Mouse (Mus musculus) embryo, embryonic 11.5 days (tissue): Measurements from ENCODE around the gene Ppm1m.

Experiments
- DNase-seq: peaks from one replicate; pipeline ENCODE4 v3.0.0-alpha.2; 2012; ENCODE audit warnings: low read depth, low spot score

The Ppm1m gene

DNA sequence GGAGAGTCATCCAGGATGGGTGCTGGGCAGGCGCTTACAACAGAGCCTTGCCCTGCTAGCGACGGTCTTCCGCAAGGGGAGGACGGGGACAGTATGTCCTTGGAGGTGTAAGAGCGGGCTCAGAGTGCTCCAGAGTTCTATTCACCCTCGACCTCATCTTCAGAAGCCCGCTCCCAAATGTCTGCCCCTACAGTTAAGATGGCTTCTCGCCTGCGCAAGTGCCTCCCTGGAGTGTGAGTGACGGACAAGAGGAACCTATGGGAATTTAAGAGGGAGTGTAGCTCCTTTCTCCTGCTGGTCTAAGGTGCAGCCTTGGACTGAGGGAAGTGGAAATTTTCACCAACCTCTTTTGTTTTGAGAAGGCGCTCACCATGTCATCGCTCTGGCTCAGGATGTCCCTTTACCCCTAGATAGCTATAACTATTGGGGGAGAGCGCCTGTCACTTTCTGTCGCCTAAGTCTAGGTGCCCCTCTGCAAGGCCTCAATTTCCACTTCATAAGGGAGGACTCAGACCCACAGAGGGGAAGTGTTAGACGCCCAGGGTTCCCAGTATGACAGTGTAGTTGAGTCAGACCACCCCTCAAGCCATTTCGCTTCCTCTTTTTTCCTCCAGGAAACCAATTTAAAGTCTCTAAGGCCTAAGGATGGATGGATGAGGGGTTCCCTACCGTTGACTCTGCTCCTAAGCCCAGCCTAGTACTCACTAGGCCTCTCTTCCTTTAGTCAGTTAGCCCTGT, at the start of gene Ppm1m:
Gene Ppm1m, minus strand, starts transcription at position 212 of the 738 bp plus-strand sequence.
- no peak for DNase-seq

DNA sequence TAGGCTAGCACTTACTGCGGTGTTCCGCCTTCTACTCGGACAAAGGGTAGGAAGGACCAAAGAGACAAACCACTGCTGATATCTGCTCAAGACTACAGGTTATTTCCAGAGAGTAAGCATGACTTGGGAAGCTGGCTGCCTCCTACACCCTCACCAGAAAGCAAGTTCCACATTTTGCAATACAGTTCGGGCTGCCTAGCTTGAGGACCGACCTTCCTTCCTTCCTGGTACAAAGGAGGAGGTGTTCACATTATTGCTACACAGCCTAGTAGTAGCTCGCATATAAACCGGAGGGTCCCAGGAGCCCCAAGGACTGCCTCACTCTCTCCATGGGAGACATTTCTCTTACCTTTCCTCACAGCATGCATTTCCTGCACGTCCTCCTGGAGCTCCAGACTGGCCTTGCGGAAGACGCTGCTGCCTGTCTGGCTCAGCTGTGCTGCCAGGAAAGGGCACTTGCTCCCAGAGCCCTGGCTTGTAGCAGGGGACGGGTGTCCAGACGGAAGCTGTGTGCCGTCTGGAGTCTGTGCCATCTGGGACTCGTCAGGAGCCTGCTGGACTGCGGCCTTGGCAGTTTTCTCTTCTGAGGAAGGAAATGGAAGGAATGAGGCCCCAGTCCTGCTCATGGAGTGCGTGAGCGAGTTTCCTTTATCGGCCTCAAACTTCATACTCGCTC, 43.4 kb upstream of the Ppm1m start:
- DNase-seq = no peak

DNA sequence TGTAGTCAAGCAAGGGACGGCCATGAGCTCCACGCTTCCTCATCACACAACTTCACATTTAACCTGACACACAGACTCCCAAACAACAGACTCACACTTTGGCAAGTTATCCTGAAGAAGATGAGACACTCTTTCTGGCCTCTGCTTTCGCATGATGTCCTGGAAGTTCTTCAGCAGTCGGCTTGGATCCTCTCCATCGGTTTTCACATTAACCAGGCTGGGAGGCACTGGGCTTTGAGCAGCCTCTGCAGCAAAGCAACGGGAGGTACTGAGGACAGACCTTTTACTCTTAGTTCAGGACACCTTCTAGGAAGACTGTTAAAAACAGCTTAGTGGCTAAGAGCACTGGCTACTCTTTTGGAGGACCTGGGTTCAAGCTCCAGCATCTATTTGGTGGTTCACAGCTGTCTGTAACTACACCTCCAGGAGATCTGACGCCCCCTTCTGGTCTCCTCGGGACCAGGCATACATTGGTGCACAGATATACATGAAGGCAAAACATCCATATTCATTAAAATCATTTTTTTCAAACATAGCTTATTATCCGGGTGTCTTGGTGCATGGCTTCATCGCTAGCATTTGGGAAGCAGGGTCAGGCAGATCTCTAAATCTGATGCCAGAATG, 42.1 kb upstream of the Ppm1m start:
- no peak for DNase-seq

DNA sequence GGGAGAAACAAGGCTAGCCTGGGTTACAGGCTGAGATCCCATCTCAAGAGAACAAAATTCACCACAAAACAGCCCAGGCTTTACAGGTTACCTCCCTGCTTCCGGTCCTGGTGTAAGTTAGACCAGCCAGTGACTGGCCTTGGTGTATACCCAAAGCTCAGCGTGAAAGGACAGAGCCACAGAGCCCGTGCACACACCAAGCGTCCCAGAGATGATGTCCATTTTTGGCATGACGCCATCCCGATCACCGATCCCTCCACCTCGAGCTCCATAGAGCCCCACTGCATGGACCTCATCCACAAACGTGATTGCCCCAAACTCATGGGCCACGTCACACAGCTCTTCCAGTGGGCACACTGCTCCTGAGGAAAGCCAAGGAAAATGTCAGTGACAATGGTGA, 38.3 kb upstream of the Ppm1m start:
- no peak for DNase-seq

DNA sequence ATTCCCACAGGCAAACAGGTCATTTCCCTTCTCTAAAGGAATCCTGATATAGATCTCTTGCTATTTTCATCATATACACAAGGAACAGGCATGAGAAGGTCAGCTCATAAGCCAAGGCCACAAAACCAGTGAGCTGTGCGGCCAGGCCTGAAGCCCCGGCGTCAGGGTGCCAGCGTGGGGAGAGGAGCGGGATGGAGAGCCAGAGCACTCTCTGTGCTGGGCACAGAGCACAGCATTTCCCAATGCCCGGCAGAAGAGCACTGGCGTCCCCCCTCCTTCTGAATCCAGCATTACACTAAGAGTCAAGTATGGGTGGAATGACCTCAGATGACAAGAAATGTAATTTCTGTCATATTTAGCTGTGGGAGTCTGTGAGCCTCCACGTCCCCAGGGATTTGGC, 37.9 kb upstream of the Ppm1m start:
- DNase-seq = no peak

DNA sequence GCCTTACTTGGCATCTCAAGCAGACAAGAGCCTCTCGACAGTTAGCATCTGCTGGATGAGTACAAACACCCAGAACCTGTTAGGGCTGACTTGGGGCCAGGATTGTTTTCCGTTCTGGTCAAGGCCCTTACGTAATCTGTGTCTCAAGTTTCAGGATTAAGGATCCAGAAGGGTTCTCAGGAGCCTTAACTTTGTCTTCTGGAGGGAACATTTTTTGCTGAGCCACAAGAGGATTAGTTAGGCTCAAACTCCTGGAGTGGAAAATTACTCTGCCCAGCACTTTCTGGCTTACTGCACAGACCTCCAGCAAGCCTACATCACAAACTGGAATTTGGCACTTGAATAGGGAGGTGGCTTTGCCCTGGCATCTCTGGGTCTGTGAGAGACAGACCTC, 37.3 kb upstream of the Ppm1m start:
- no peak for DNase-seq

DNA sequence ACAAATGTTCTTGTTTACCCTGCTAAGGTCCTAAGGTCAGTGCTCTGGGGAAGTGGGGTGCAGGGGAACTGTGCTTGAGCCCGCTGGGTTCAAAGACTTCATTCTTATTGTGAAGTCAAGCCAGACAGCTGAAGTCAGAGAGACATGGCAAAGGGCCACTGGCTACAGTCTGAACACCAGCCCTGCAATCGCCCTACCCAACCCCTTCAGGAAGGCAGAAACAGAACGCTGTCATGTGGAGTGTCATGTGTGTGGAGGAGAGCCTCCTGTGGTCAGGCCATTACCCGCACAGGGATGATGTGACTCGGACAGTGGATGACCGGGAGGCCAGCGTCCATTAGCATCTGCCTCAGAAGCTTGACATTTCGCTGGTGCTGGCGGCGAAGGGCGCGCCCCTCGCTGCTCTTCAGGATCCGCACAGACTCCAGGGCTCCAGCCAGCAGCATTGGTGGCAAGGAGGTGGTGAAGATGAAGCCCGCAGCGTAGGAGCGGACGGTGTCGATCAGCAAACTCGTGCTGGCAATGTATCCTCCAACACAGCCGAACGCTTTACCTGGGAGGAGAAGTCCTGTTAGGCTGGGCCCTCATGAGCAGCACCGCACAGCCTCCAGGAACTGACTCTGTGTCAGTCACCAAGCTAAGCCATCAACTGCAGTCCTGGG, 36.7 kb upstream of the Ppm1m start:
- DNase-seq = no peak

DNA sequence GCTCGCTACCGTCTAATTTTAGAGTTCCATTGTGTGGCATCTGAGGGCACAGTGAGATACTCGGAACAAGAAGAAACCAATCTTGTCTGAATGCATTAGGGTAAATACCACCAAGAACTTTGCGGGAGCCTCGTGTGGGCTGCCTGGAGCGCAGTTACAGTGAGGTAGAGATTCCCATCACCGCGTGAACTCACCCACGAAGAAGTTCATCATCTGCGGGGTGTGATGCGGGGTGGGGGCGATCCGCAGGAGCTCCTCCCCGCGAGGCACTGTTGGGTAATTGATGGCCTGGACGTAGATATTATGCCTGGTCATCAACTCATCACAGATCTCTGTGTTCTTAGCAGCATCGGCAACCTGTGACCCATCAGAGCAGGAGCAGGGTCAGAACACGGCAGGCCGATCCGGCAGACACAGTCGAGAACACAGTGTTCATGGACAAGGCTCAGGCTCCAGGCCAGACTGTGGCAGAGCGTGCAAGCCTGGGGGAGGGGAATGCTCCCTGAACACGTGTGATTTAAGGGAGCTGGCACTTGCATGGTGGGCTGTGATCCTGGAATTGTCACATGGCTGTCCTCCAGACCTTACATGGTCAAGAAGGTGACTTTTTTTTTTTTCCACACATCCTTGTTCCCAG, 35.8 kb upstream of the Ppm1m start:
- DNase-seq = no peak

DNA sequence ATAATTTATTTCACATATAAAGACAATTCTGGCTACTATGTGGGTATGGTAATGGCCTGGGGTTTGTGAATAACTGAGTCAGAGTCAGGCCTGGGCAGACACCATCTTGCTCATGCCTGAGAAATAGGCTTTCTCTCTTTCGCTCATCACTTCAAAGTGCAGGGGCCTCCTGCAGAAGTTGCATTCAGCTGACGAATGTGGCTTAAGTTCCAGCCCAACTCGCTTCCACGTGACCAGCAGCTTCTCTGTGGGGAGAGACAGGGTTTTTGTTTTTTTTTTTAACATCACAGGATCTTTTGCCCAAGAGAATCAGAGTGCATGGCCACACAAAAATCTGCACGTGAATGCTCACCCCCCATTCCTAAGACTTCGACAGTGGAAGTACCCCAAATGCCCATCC, 34.4 kb upstream of the Ppm1m start:
- no peak for DNase-seq

DNA sequence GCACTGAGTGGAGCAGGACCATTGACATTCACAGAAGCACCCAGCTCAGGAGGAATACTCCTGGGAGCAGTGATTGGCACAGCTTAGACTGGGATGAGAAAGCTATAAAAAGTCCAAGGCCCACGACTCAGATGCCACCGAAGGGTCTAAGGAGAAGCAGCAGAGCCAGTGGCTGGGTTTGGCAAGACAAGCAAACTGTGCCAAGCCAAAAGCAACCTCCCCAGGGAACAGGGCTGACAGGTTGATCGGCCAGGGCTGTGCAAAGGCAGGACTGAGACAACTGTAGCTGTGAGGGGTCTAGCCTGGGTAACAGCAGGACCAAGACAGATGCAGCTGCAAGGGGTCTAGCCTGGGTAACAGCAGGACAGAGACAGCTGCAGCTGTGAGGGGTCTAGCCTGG, 33.4 kb upstream of the Ppm1m start:
- DNase-seq = no peak

DNA sequence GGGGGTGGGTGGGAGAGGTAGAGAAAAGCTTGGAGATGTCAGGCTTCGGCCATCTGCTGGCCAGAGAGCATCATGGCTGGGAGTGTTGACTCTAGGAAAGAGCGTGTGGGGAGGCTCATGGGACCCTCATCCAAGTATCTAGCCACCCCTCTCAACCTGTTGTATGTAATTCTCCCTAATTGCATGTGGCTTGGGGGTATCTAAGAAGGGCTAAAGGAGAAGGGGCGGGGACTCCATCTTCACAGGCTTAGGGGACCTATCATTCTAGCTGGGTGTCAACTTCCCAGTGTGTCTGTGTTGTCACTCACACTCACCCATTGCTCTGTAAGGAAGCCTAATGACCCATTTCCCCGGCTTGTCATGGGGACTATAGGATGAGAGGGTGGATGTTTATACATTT, 32.3 kb upstream of the Ppm1m start:
- no peak for DNase-seq

DNA sequence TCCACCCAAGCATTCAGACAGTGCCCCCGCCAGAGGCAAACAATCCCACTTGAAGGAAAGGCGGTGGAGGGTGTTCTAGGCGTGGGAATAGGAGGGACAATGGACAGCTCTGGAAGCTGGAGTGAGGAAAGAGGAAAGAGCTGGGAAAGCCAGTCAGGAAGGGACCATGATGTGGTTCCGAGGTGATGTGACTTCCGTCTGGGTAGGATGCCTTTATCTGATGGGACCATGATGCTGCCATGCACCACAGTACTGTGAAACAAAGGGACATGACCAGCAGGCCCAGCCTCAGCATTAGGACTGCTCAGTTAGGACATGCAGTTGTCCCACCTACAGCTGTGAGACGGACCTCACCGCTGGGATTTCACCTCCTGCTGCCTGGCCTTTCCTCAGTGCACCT, 31.7 kb upstream of the Ppm1m start:
- no peak for DNase-seq

DNA sequence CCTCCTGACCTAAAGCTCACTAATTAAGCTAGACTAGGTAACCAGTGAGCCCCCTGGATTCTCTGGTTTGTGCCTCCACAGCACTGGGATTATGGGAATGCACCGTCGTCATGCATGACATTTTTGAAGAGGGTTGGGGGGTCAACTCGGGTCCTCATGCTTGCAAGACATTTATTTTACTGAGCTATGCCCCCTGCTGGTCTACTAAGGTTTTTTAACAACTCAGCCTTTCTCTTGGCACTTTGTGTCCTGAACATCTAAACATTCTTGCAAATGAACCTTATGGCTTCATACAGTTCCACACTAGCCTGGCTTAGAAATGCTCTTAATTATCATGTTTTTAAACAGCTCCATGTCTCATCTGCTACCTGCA, 31.2 kb upstream of the Ppm1m start:
- no peak for DNase-seq

DNA sequence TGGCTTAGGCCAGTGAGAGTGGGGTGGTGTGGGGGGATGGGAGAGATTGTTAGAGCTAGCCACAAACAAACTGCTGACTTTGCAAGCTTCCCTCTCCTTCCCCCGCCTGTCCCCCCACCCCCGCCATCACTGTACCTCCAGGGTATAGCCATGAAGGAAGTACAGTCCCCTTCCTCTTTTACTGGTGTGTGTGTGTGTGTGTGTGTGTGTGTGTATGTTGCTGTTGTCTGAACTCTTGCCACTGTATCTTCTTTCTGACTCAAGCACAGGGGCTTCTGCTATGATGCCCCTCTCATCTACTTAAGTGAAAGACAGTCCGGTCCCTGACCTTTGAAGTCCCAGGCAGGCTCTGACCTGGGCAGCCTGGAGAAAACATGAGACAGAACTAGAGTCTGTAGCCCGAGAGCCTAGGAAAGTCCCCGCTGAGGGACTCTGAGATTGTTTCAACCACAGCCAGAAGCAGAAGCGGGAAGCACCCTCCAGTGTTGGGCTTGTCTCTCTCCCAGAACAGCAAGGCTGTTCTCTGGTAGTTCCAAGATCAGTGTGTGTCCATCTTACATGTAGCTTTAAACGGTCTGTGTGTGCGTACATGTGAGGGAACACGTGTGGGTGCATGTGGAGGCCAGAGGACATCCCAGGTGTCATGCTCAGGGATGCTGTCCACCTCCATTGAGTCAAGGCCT, 30.6 kb upstream of the Ppm1m start:
- no peak for DNase-seq

DNA sequence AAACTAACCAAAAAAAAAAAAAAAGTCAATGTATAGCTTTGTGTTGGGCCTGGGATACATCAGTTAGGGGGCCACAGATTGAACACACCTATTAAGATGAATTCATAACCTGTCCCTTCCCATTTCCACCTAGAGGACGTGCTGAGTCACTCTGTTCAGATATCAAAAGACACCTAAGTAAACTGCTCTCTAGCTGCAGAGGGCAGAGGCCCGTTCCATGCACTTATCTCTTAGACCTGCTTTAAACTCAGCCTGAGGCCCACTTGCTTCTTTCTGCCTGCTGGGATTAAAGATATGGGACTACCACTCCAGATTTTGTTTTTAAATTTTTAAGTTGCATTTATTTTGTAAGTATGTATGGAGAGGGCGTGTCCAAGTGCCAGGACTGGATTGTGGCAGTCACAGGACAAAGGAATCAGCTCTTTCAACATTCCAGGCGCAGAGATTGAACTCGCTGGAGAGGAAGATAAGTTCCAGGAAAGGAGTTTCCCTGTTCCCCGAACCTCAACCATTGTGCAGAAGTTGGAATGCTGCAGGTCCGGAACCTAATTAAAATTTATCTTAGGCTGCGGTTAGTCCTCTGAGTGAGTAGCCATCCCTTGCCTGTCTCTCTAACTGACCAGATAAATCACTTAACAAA, 28.4 kb upstream of the Ppm1m start:
- no peak for DNase-seq

DNA sequence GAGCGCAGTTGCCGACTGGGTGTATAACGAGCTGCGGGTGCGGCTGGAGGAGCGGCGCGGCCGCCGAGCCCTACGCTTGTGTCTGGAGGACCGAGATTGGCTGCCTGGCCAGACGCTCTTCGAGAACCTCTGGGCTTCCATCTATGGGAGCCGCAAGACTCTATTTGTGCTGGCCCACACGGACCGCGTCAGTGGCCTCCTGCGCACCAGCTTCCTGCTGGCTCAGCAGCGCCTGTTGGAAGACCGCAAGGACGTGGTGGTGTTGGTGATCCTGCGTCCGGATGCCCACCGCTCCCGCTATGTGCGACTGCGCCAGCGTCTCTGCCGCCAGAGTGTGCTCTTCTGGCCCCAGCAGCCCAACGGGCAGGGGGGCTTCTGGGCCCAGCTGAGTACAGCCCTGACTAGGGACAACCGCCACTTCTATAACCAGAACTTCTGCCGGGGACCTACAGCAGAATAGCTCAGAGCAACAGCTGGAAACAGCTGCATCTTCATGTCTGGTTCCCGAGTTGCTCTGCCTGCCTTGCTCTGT, 26.7 kb upstream of the Ppm1m start:
- no peak for DNase-seq

DNA sequence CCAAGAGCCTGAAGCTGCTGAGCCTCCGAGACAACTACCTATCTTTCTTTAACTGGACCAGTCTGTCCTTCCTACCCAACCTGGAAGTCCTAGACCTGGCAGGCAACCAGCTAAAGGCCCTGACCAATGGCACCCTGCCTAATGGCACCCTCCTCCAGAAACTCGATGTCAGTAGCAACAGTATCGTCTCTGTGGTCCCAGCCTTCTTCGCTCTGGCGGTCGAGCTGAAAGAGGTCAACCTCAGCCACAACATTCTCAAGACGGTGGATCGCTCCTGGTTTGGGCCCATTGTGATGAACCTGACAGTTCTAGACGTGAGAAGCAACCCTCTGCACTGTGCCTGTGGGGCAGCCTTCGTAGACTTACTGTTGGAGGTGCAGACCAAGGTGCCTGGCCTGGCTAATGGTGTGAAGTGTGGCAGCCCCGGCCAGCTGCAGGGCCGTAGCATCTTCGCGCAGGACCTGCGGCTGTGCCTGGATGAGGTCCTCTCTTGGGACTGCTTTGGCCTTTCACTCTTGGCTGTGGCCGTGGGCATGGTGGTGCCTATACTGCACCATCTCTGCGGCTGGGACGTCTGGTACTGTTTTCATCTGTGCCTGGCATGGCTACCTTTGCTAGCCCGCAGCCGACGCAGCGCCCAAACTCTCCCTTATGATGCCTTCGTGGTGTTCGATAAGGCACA, 26.1 kb upstream of the Ppm1m start:
- no peak for DNase-seq

DNA sequence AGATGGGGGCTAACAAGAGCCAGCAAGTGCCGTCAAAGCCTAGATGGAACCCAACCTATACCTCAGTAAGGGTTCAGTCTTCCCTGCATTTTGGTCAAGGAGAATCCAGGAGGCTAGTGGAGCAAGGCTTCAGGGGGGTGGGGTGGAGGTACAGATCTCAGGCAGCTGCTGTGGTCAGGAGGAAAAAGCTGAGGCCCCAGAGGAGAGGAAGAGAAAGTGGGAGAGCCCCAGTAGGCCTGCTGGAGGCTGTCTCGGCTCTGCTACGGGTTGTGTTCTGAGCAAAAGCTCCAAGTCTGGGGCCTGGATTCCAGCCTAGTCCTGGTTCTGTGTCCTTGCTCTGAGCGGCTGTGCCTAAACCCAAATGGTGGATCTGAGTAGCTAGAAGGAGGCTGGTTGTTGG, 23.4 kb upstream of the Ppm1m start:
- DNase-seq = no peak

DNA sequence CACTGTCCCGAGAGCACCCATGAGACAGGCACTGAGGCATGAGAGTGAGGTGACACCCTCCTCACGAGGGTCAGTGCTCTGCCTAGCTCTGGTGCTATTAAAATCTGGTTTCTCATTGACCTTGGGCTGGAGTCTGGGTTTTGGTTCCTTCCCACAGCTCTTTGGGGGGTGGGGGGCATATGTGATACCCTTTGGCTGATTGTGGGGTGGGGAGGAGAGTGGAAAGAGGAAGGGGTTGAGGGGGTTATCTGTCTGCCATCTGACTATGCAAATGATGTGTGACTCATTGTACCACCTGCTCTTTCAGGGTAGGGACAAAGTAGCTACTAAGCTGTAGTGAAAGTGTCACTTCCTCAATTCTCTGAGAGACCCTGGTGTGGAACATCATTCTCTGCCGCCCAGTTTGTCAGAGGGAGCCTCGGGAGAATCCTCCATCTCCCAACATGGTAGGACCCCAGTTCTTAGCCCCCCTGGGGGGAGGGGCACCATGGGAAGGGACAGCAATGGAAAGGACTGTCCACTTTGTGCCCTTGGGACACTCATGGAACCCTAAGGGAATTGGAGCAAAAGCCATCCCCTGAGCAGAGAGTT, 22.8 kb upstream of the Ppm1m start, which contains the start of gene Tlr9:
Gene Tlr9, plus strand, starts transcription at position 338 of the 591 bp plus-strand sequence.
- no peak for DNase-seq
